Comparison of ENCODE assay signal across 20 mouse cellular contexts in the genomic region with DNA sequence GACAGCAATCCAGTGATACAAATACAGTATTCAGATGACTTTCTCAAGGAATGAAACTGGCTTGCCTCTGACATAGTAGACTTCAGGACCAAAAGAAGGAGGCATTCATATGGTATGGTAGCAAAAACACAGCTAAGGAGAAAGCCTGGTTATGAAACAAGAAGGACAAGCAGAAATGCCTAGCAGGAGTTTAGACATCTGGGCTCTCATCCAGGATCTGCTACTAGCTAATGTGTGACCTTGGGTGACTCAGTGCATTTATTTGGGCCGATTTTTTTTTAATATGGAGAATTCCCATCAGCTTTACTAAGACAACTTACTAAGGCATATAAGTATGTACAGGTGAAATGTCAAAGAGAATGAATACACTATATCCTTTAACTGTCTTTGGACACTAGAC.
A peak's percentile ranks its signal among the peaks of the same experiment; 100 is the strongest.
DNase-seq lines count a peak whose midpoint lies in the region; ATAC-seq lines count a peak whose summit lies in the region.
"Had no signal": no experiment of that assay in that cellular context is flagged by ENCODE, and none has a peak within 500 bp of the region (broad histone marks: within the 10 kb centered on the region; RNA-seq: fewer than 3 reads in every experiment).

No protein-coding gene starts in this region.

- H3K4me3 ChIP-seq in kidney, embryonic 16.5 days (ENCODE audit: low read length) = no peak overlapping the region
- H3K4me3 ChIP-seq in midbrain, embryonic 10.5 days = no peak overlapping the region
- H3K4me3 ChIP-seq: forebrain, embryonic 13.5 days; hindbrain, embryonic 15.5 days; limb, embryonic 15.5 days; neural tube, embryonic 12.5 days had no signal

- H3K27me3 ChIP-seq in kidney, embryonic 16.5 days (ENCODE audit: insufficient read depth, low read length) = no peaks in the 10 kb centered on the region
- no peaks in the 10 kb centered on the region for H3K27me3 ChIP-seq in midbrain, embryonic 10.5 days (ENCODE audit: low read depth, poor library complexity, severe bottlenecking)
- H3K27me3 ChIP-seq: forebrain, embryonic 13.5 days; hindbrain, embryonic 15.5 days; limb, embryonic 15.5 days; neural tube, embryonic 12.5 days had no signal

- no peak overlapping the region for H3K9ac ChIP-seq in kidney, embryonic 16.5 days (replicated peaks; ENCODE audit: low read length)
- H3K9ac ChIP-seq: forebrain, embryonic 13.5 days; hindbrain, embryonic 15.5 days; limb, embryonic 15.5 days; neural tube, embryonic 12.5 days had no signal

- WGBS in kidney, embryonic 16.5 days = 73% methylated on average over 1 of the region's 1 CpGs
- 96% methylated on average over 1 of the region's 1 CpGs for WGBS in midbrain, embryonic 10.5 days

- H3K27ac ChIP-seq in kidney, embryonic 16.5 days (ENCODE audit: low read length) = no peak overlapping the region
- H3K27ac ChIP-seq in midbrain, embryonic 10.5 days (replicated peaks) = no peak overlapping the region
- H3K27ac ChIP-seq: forebrain, embryonic 13.5 days; hindbrain, embryonic 15.5 days; neural tube, embryonic 12.5 days had no signal

- peak; percentile 56 for DNase-seq in adrenal gland, adult 8-10 months
- DNase-seq in adrenal gland, postnatal 25 days = no peak
- peak; percentile 44 to 77 for DNase-seq in kidney, adult 8-10 months
- DNase-seq in 3134 (ENCODE audit: extremely low read depth, insufficient read length, low spot score) = peak; percentile 16
- peak; percentile 85 for DNase-seq in adipocyte (ENCODE audit: low spot score)
- no peak for DNase-seq in gastrocnemius, postnatal 36 days
- DNase-seq in midbrain, embryonic 10.5 days (ENCODE audit: low spot score) = no peak
- DNase-seq: embryo, embryonic 11 days; layer of hippocampus, adult 9-11 months; lung, adult 18-20 months; lung, postnatal 4 days; right cerebral cortex, postnatal 25 days; thymus, postnatal 14 days had no signal

- no peak for ATAC-seq in kidney, embryonic 16.5 days (ENCODE audit: low FRiP score, low TSS enrichment)
- ATAC-seq: forebrain, embryonic 13.5 days; intestine, embryonic 16.5 days had no signal

- H3K9me3 ChIP-seq in kidney, embryonic 16.5 days (ENCODE audit: low read length) = no peaks in the 10 kb centered on the region
- H3K9me3 ChIP-seq in midbrain, embryonic 10.5 days (replicated peaks) = no peaks in the 10 kb centered on the region
- H3K9me3 ChIP-seq: forebrain, embryonic 13.5 days; hindbrain, embryonic 15.5 days; limb, embryonic 15.5 days; neural tube, embryonic 12.5 days had no signal

- H3K36me3 ChIP-seq in kidney, embryonic 16.5 days (ENCODE audit: insufficient read depth, low read length) = no peaks in the 10 kb centered on the region
- H3K36me3 ChIP-seq in midbrain, embryonic 10.5 days = no peaks in the 10 kb centered on the region
- H3K36me3 ChIP-seq: hindbrain, embryonic 15.5 days; limb, embryonic 15.5 days; neural tube, embryonic 12.5 days had no signal

- 0 out of 2 replicates have a peak, but pooled peaks cover 3% of the 10 kb centered on the region for H3K4me1 ChIP-seq in kidney, embryonic 16.5 days (ENCODE audit: insufficient read depth, low read length)
- peaks cover 15% of the 10 kb centered on the region for H3K4me1 ChIP-seq in midbrain, embryonic 10.5 days
- H3K4me1 ChIP-seq: limb, embryonic 15.5 days had no signal

- no peak overlapping the region for H3K4me2 ChIP-seq in kidney, embryonic 16.5 days (replicated peaks; ENCODE audit: low read depth, low read length)
- H3K4me2 ChIP-seq: forebrain, embryonic 13.5 days; hindbrain, embryonic 15.5 days; limb, embryonic 15.5 days; midbrain, embryonic 11.5 days; neural tube, embryonic 12.5 days had no signal

- intact Hi-C loops in gastrocnemius, postnatal 36 days (cut with DNase I) = no loop called here

Comparison
In these comparisons a context has a peak if more than half of its experiments do, and no peak if none do; other contexts are left out.
1. DNase-seq: peak in adrenal gland, adult 8-10 months (single experiment), kidney, adult 8-10 months (2 of 2), 3134 (single experiment) and adipocyte (single experiment); none in adrenal gland, postnatal 25 days (single experiment), gastrocnemius, postnatal 36 days (0 of 2) and midbrain, embryonic 10.5 days (single experiment).